Mouse (Mus musculus) MEL (cell line): ENCODE results near the gene Vipr2. TPM values are rescaled to one million over a fixed set of nuclear protein-coding genes. Genes with fewer than 3 reads are reported as not detected.

Source experiments
- DNase-seq: peaks from one replicate; pipeline ENCODE4 v3.0.0; 2011; ENCODE audit warnings: low read depth, low spot score
- H3K27ac ChIP-seq: 2 replicates; pipeline ENCODE4 v1.5.1; 2012; ENCODE audit warnings: low read depth, mild to moderate bottlenecking, control low read depth, low read length, moderate library complexity; ENCODE audit not compliant: control insufficient read depth
- H3K27me3 ChIP-seq, 2 experiments: fragments of 150-350 bp in 1 of 2; sonication (generic) in 1 of 2; 2 replicates each; pipeline ENCODE4 v1.6.1; 2012; ENCODE audit warnings: low read length in 2 of 2, mild to moderate bottlenecking in 2 of 2, improper control_type of control experiment in 1 of 2, moderate library complexity in 1 of 2; ENCODE audit not compliant: insufficient read depth in 2 of 2, control insufficient read depth in 1 of 2
- H3K36me3 ChIP-seq, 2 experiments: 2 replicates each; pipeline ENCODE4 v1.6.1; 2012 to 2014; ENCODE audit warnings: low read length in 2 of 2, improper control_type of control experiment in 1 of 2, inconsistent platforms in 1 of 2, mild to moderate bottlenecking in 1 of 2; ENCODE audit not compliant: insufficient read depth in 2 of 2, control insufficient read depth in 1 of 2
- H3K4me1 ChIP-seq, 2 experiments: fragments of 150-350 bp in 1 of 2; sonication (generic) in 1 of 2; 2 replicates each; pipeline ENCODE4 v1.6.1; 2012; ENCODE audit warnings: low read length in 2 of 2, improper control_type of control experiment in 1 of 2, mild to moderate bottlenecking in 1 of 2; ENCODE audit not compliant: insufficient read depth in 2 of 2, control insufficient read depth in 1 of 2
- H3K4me3 ChIP-seq, 2 experiments: fragments of 150-350 bp in 1 of 2; sonication (generic) in 1 of 2; 2 replicates each; pipeline ENCODE4 v1.5.1; 2012; ENCODE audit warnings: low read depth in 2 of 2, low read length in 2 of 2, mild to moderate bottlenecking in 2 of 2, moderate library complexity in 2 of 2, control low read depth in 1 of 2, improper control_type of control experiment in 1 of 2; ENCODE audit not compliant: control insufficient read depth in 1 of 2, insufficient read depth in 1 of 2
- H3K79me2 ChIP-seq: 2 replicates; pipeline ENCODE4 v1.6.1; 2012; ENCODE audit warnings: mild to moderate bottlenecking, low read length, moderate library complexity; ENCODE audit not compliant: control insufficient read depth, poor library complexity, insufficient read depth
- H3K9ac ChIP-seq: 2 replicates; pipeline ENCODE4 v1.6.1; 2012; ENCODE audit warnings: low read depth, mild to moderate bottlenecking, control low read depth, low read length, moderate library complexity; ENCODE audit not compliant: control insufficient read depth, poor library complexity, severe bottlenecking
- H3K9me3 ChIP-seq: fragments of 150-350 bp; sonication (generic); replicated peaks from 2 replicates; pipeline ENCODE4 v1.6.1; 2012; ENCODE audit warnings: mild to moderate bottlenecking, low read length, improper control_type of control experiment, moderate library complexity; ENCODE audit not compliant: insufficient read depth
- CHD1 ChIP-seq: IDR thresholded peaks from 2 replicates; pipeline ENCODE4 v1.6.1; 2012; ENCODE audit warnings: low read depth, mild to moderate bottlenecking, inconsistent platforms, low read length, improper control_type of control experiment
- CTCF ChIP-seq, 3 experiments: IDR thresholded peaks in 2 of 3; conservative IDR thresholded peaks in 1 of 3; 2 replicates each; pipeline ENCODE4 v1.5.1; 2011 to 2012; ENCODE audit warnings: low read length in 3 of 3, low read depth in 2 of 3, mild to moderate bottlenecking in 2 of 3, improper control_type of control experiment in 1 of 3, inconsistent platforms in 1 of 3, mixed read lengths in 1 of 3, moderate library complexity in 1 of 3; ENCODE audit not compliant: control insufficient read depth in 1 of 3, insufficient read depth in 1 of 3, poor library complexity in 1 of 3, severe bottlenecking in 1 of 3
- ELF1 ChIP-seq: IDR thresholded peaks from 2 replicates; pipeline ENCODE4 v1.6.1; 2014; ENCODE audit warnings: low read depth, mild to moderate bottlenecking, inconsistent platforms, low read length, improper control_type of control experiment, moderate library complexity
- ETS1 ChIP-seq: IDR thresholded peaks from 2 replicates; pipeline ENCODE4 v1.6.1; 2012; ENCODE audit warnings: low read depth, mild to moderate bottlenecking, inconsistent platforms, low read length, improper control_type of control experiment, moderate library complexity
- GABPA ChIP-seq: IDR thresholded peaks from 2 replicates; pipeline ENCODE4 v1.6.1; 2012; ENCODE audit warnings: low read depth, mild to moderate bottlenecking, inconsistent platforms, low read length, improper control_type of control experiment, moderate library complexity
- GATA1 ChIP-seq: IDR thresholded peaks from 2 replicates; pipeline ENCODE4 v1.6.1; 2011; ENCODE audit warnings: low read depth, low read length, improper control_type of control experiment
- JUND ChIP-seq: IDR thresholded peaks from 2 replicates; pipeline ENCODE4 v1.6.1; 2011; ENCODE audit warnings: low read depth, mild to moderate bottlenecking, improper control_type of control experiment, low read length
- MAZ ChIP-seq: IDR thresholded peaks from 2 replicates; pipeline ENCODE4 v1.6.1; 2012; ENCODE audit warnings: low read depth, mild to moderate bottlenecking, inconsistent platforms, low read length, improper control_type of control experiment
- MXI1 ChIP-seq: IDR thresholded peaks from 2 replicates; pipeline ENCODE4 v1.6.1; 2011; ENCODE audit warnings: mild to moderate bottlenecking, low read depth, low read length, improper control_type of control experiment
- MYC ChIP-seq: IDR thresholded peaks from 2 replicates; pipeline ENCODE4 v1.6.1; 2011; ENCODE audit warnings: low read depth, mild to moderate bottlenecking, low read length, improper control_type of control experiment, moderate library complexity
- NELFE ChIP-seq: IDR thresholded peaks from 2 replicates; pipeline ENCODE4 v1.6.1; 2011; ENCODE audit warnings: low read depth, low read length, improper control_type of control experiment
- NRF1 ChIP-seq: IDR thresholded peaks from 2 replicates; pipeline ENCODE4 v1.6.1; 2014; ENCODE audit warnings: low read depth, mild to moderate bottlenecking, inconsistent platforms, low read length, improper control_type of control experiment, moderate library complexity; ENCODE audit not compliant: poor library complexity, insufficient read depth, severe bottlenecking
- POLR2A ChIP-seq, 2 experiments: IDR thresholded peaks; 2 replicates each; pipeline ENCODE4 v1.6.1; 2011 to 2012; ENCODE audit warnings: low read length in 2 of 2, mild to moderate bottlenecking in 2 of 2, control low read depth in 1 of 2, improper control_type of control experiment in 1 of 2, low read depth in 1 of 2, moderate library complexity in 1 of 2; ENCODE audit not compliant: control insufficient read depth in 1 of 2, insufficient read depth in 1 of 2, poor library complexity in 1 of 2
- POLR2AphosphoS2 ChIP-seq: IDR thresholded peaks from 2 replicates; pipeline ENCODE4 v1.6.1; 2011; ENCODE audit warnings: low read length, improper control_type of control experiment
- RCOR1 ChIP-seq: IDR thresholded peaks from 2 replicates; pipeline ENCODE4 v1.6.1; 2012; ENCODE audit warnings: low read depth, mild to moderate bottlenecking, inconsistent platforms, low read length, improper control_type of control experiment
- TAL1 ChIP-seq: IDR thresholded peaks from 2 replicates; pipeline ENCODE4 v1.6.1; 2012; ENCODE audit warnings: mild to moderate bottlenecking, inconsistent platforms, low read length, moderate library complexity, mixed read lengths
- TCF12 ChIP-seq: IDR thresholded peaks from 2 replicates; pipeline ENCODE4 v1.6.1; 2014; ENCODE audit warnings: low read depth, mild to moderate bottlenecking, inconsistent platforms, low read length, improper control_type of control experiment, moderate library complexity
- USF1 ChIP-seq: IDR thresholded peaks from 2 replicates; pipeline ENCODE4 v1.6.1; 2014; ENCODE audit warnings: low read depth, mild to moderate bottlenecking, inconsistent platforms, low read length, improper control_type of control experiment, moderate library complexity
- USF2 ChIP-seq, 2 experiments: IDR thresholded peaks; 2 replicates each; pipeline ENCODE4 v1.6.1; 2011 to 2012; ENCODE audit warnings: improper control_type of control experiment in 2 of 2, low read length in 2 of 2, borderline replicate concordance in 1 of 2, inconsistent platforms in 1 of 2, low read depth in 1 of 2, mild to moderate bottlenecking in 1 of 2; ENCODE audit not compliant: insufficient read depth in 1 of 2
- ZC3H11A ChIP-seq: IDR thresholded peaks from 2 replicates; pipeline ENCODE4 v1.6.1; 2012; ENCODE audit warnings: low read depth, mild to moderate bottlenecking, inconsistent platforms, low read length, improper control_type of control experiment
- ZKSCAN1 ChIP-seq: IDR thresholded peaks from 2 replicates; pipeline ENCODE4 v1.6.1; 2012; ENCODE audit warnings: low read depth, mild to moderate bottlenecking, inconsistent platforms, low read length, improper control_type of control experiment, moderate library complexity
- ZMIZ1 ChIP-seq: IDR thresholded peaks from 2 replicates; pipeline ENCODE4 v1.6.1; 2012; ENCODE audit warnings: low read depth, mild to moderate bottlenecking, inconsistent platforms, low read length, improper control_type of control experiment, moderate library complexity
- polyA plus RNA-seq, 2 experiments: library from polyadenylated mRNA; stranded (reverse) in 1 of 2; unstranded in 1 of 2; fragments of >175 nt in 1 of 2; fragments of >200 nt in 1 of 2; gene quantifications; 2 replicates each; pipeline versions ENCODE4 v1.2.1 to v1.2.4; 2012; ENCODE audit warnings: low replicate concordance in 2 of 2, low read depth in 1 of 2; ENCODE audit not compliant: insufficient read length in 2 of 2, insufficient read depth in 1 of 2, missing spikeins in 1 of 2
- total RNA-seq: library from RNA; depleted of rRNA; stranded (reverse); fragments of 300-350 nt; gene quantifications from 2 replicates; pipeline ENCODE4 v1.2.3, GENCODE M21; 2012

The Vipr2 gene
- total and polyA plus RNA-seq, 3 experiments, result not detected

DNA sequence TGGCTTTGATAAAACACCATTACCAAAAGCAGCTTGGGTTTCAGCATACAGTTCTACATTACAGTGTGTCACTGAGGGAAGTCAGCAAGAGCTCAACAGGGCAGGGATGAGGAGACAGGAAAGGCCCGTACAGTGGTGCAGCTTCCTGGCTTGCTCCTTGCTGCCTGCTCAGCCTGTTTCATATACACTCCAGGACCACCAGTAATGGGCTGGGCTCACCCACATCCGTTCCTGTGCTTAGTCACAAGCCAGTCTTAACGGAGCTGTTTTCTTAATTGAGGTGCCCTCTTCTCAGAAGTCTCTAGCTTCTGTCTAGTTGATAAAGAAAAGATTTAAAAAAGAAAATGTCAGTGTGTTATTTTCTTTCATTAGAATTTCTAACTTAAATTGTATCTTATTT, 21.4 kb upstream of the Vipr2 start:
- Histone ChIP-seq H3K4me3 (no peak overlapping the region), H3K27me3 (no peaks in the 10 kb centered on the region), H3K4me1 (no peaks in the 10 kb centered on the region), H3K9ac (no peak overlapping the region), H3K36me3 (peaks cover 0 to 57% of the 10 kb centered on the region in 2 experiments; a peak in 3 of 4 replicates), H3K9me3 (no peaks in the 10 kb centered on the region), H3K27ac (no peak overlapping the region), H3K79me2 (peaks cover 7% of the 10 kb centered on the region)
- no peak for DNase-seq
- no peak for TF ChIP-seq GABPA
- TF ChIP-seq TAL1, result no peak
- TF ChIP-seq ETS1, result no peak
- no peak for TF ChIP-seq CTCF (IDR thresholded peaks at IDR 0.05 in 2 of 3, conservative IDR thresholded peaks at IDR 0.05 in 1 of 3; ENCODE audit: control insufficient read depth in 1 of 3, insufficient read depth in 1 of 3, low read depth in 2 of 3, low read length in 3 of 3, poor library complexity in 1 of 3, severe bottlenecking in 1 of 3)
- no peak for TF ChIP-seq JUND
- TF ChIP-seq ZKSCAN1, result no peak
- TF ChIP-seq RCOR1, result no peak
- TF ChIP-seq NRF1, result no peak
- no peak for TF ChIP-seq ZC3H11A
- TF ChIP-seq MAZ, result no peak
- no peak for TF ChIP-seq POLR2A (IDR thresholded peaks at IDR 0.05; ENCODE audit: control insufficient read depth in 1 of 2, insufficient read depth in 1 of 2, low read depth in 1 of 2, low read length in 2 of 2, poor library complexity in 1 of 2)
- no peak for TF ChIP-seq USF1

GRCm38 (mm10) chr12:116061561-116062193, 15.8 kb upstream of the Vipr2 start:
- no peaks in the 10 kb centered on the region for H3K9me3 ChIP-seq
- TF ChIP-seq POLR2AphosphoS2 (peak; percentile 52; the same call in 1 of the 2 replicates), MXI1 (no peak)

DNA sequence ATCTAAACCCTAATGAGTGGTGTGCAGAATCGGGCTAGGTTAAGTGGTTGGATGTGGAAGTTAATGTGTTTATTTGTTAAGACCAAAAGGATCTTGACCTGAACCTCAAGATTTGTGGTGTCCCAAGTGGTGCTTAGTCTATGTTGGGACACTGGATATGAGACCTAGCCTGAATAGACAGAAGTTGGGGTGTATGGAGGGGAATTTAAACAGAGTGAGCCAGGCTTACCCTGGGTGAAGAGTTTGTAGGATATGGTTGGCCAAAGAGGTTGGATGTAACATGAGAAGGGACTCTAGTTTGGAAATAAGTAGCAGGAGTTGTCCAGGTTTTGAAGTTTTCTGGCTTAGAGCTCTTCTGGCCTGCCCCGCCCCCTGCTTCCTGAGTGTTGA, 15.3 kb upstream of the Vipr2 start:
- DNase-seq, result no peak

More at GRCm38 (mm10) chr12:116061561-116062193, 15.8 kb upstream of the Vipr2 start:
- H3K79me2 ChIP-seq, result no peaks in the 10 kb centered on the region
- H3K27me3 ChIP-seq, result no peaks in the 10 kb centered on the region
- H3K4me3 ChIP-seq, result no peak overlapping the region
- H3K4me1 ChIP-seq, result no peaks in the 10 kb centered on the region
- no peak for DNase-seq
- no peak overlapping the region for H3K27ac ChIP-seq
- no peak overlapping the region for H3K9ac ChIP-seq
- H3K36me3 ChIP-seq, result peaks cover 0 to 30% of the 10 kb centered on the region in 2 experiments; a peak in 2 of 4 replicates

More for the DNA sequence above, 15.3 kb upstream of the Vipr2 start:
- H3K9ac ChIP-seq, result no peak overlapping the region
- no peak overlapping the region for H3K27ac ChIP-seq
- no peaks in the 10 kb centered on the region for H3K9me3 ChIP-seq
- H3K4me1 ChIP-seq, result no peaks in the 10 kb centered on the region
- TF ChIP-seq CHD1 (no peak), USF2 (IDR thresholded peaks at IDR 0.05; ENCODE audit: borderline replicate concordance in 1 of 2, insufficient read depth in 1 of 2, low read depth in 1 of 2, low read length in 2 of 2) (no peak), MYC (no peak), POLR2A (IDR thresholded peaks at IDR 0.05; ENCODE audit: control insufficient read depth in 1 of 2, insufficient read depth in 1 of 2, low read depth in 1 of 2, low read length in 2 of 2, poor library complexity in 1 of 2) (no peak), NELFE (no peak), ZMIZ1 (no peak), GATA1 (no peak), TCF12 (no peak), ELF1 (no peak), POLR2AphosphoS2 (no peak)
- TF ChIP-seq, all 39 proteins: peak for 0
- H3K27me3 ChIP-seq, result no peaks in the 10 kb centered on the region
- no peaks in the 10 kb centered on the region for H3K79me2 ChIP-seq
- peaks cover 0 to 28% of the 10 kb centered on the region in 2 experiments; a peak in 2 of 4 replicates for H3K36me3 ChIP-seq
- no peak overlapping the region for H3K4me3 ChIP-seq
